Mouse (Mus musculus) embryonic facial prominence, embryonic 12.5 days (tissue): ENCODE measurements around the gene Spns2. TPM values are rescaled to one million over a fixed set of nuclear protein-coding genes. Genes with fewer than 3 reads are reported as not detected.

ENCODE experiments used
- ATAC-seq: fragments of 200-750 bp; cut with Nextera tagmentation; 2 replicates; pipeline ENCODE4 v1.8.0; 2017; ENCODE audit not compliant: insufficient number of reproducible peaks, insufficient read depth, low FRiP score, low TSS enrichment
- H3K27ac ChIP-seq: fragments of 300-500 bp; sonication (generic); 2 replicates; pipeline ENCODE4 v1.5.1; 2016; ENCODE audit warnings: mild to moderate bottlenecking
- H3K27me3 ChIP-seq: fragments of 300-500 bp; sonication (generic); 2 replicates; pipeline ENCODE4 v1.6.1; 2016; ENCODE audit warnings: mild to moderate bottlenecking, moderate library complexity
- H3K36me3 ChIP-seq: fragments of 300-500 bp; sonication (generic); 2 replicates; pipeline ENCODE4 v1.6.1; 2016; ENCODE audit warnings: mild to moderate bottlenecking
- H3K4me1 ChIP-seq: fragments of 300-500 bp; sonication (generic); 2 replicates; pipeline ENCODE4 v1.6.1; 2016
- H3K4me2 ChIP-seq: fragments of 300-500 bp; sonication (generic); replicated peaks from 2 replicates; pipeline ENCODE4 v1.6.1; 2016; ENCODE audit warnings: mild to moderate bottlenecking, moderate library complexity
- H3K4me3 ChIP-seq: fragments of 300-500 bp; sonication (generic); 2 replicates; pipeline ENCODE4 v1.5.1; 2016; ENCODE audit warnings: mild to moderate bottlenecking
- H3K9ac ChIP-seq: fragments of 300-500 bp; sonication (generic); 2 replicates; pipeline ENCODE4 v1.6.1; 2016; ENCODE audit warnings: mild to moderate bottlenecking, moderate library complexity
- H3K9me3 ChIP-seq: fragments of 300-500 bp; sonication (generic); 2 replicates; pipeline ENCODE4 v1.6.1; 2016; ENCODE audit warnings: mild to moderate bottlenecking, moderate library complexity
- WGBS: fragments of 180-500 bp; shearing (Covaris S2); methylation state at CpG from one replicate; pipeline ENCODE4 v1.1.7; 2016; 5-methylcytosine and 5-hydroxymethylcytosine counted together
- polyA plus RNA-seq: library from polyadenylated mRNA; unstranded; fragments of >200 nt; fragmentation: Nextera tagmentation; extraction: Ambion mirVana; gene quantifications from 2 replicates; pipeline ENCODE4 v1.2.1, GENCODE M21; 2016

Spns2 gene
- polyA plus RNA-seq, 1 experiment from 2014 or later, result 3.9 TPM

- no peaks in the 10 kb centered on the region for H3K9me3 ChIP-seq
- ATAC-seq, result no peak
- H3K4me2 ChIP-seq, result no peak overlapping the region
- peaks cover 40% of the 10 kb centered on the region for H3K27me3 ChIP-seq
- H3K27ac ChIP-seq, result no peak overlapping the region
- no peak overlapping the region for H3K4me3 ChIP-seq
- no peaks in the 10 kb centered on the region for H3K36me3 ChIP-seq
- H3K4me1 ChIP-seq, result peaks cover 16% of the 10 kb centered on the region
- H3K9ac ChIP-seq, result no peak overlapping the region
- 57% methylated on average over 5 of the region's 5 CpGs for WGBS
Observed at GRCm38 (mm10) chr11:72485157-72485556, 4.5 kb downstream of the Spns2 start.

GRCm38 (mm10) chr11:72484549-72484948 lies 5.2 kb downstream of the Spns2 start:
- Histone ChIP-seq H3K27ac (no peak overlapping the region), H3K9me3 (no peaks in the 10 kb centered on the region), H3K27me3 (peaks cover 34% of the 10 kb centered on the region), H3K4me1 (peaks cover 14% of the 10 kb centered on the region), H3K4me2 (no peak overlapping the region), H3K4me3 (no peak overlapping the region), H3K36me3 (no peaks in the 10 kb centered on the region), H3K9ac (no peak overlapping the region)
- ATAC-seq, result no peak
- WGBS, result 37% methylated on average over 6 of the region's 6 CpGs

GRCm38 (mm10) chr11:72481952-72482351 lies 7.8 kb downstream of the Spns2 start:
- peaks cover 10% of the 10 kb centered on the region for H3K4me1 ChIP-seq
- H3K4me2 ChIP-seq, result no peak overlapping the region
- no peak for ATAC-seq
- no peaks in the 10 kb centered on the region for H3K9me3 ChIP-seq
- H3K4me3 ChIP-seq, result no peak overlapping the region
- no peak overlapping the region for H3K9ac ChIP-seq
- peaks cover 8% of the 10 kb centered on the region; the same call in 1 of the 2 replicates for H3K27me3 ChIP-seq
- 88% methylated on average over 4 of the region's 4 CpGs for WGBS
- no peaks in the 10 kb centered on the region for H3K36me3 ChIP-seq
- no peak overlapping the region for H3K27ac ChIP-seq

GRCm38 (mm10) chr11:72481313-72481712 lies 8.4 kb downstream of the Spns2 start:
- no peaks in the 10 kb centered on the region for H3K9me3 ChIP-seq
- H3K9ac ChIP-seq, result no peak overlapping the region
- no peaks in the 10 kb centered on the region for H3K36me3 ChIP-seq
- no peak overlapping the region for H3K4me3 ChIP-seq
- no peak overlapping the region for H3K4me2 ChIP-seq
- no peak for ATAC-seq
- 0 out of 2 replicates have a peak, but pooled peaks cover 3% of the 10 kb centered on the region for H3K27me3 ChIP-seq
- WGBS, result 67% methylated on average over 5 of the region's 5 CpGs
- H3K4me1 ChIP-seq, result peaks cover 10% of the 10 kb centered on the region
- H3K27ac ChIP-seq, result no peak overlapping the region

- Histone ChIP-seq H3K4me2 (no peak overlapping the region), H3K4me3 (no peak overlapping the region), H3K9me3 (no peaks in the 10 kb centered on the region), H3K36me3 (no peaks in the 10 kb centered on the region), H3K27me3 (no peaks in the 10 kb centered on the region), H3K4me1 (peaks cover 10% of the 10 kb centered on the region), H3K27ac (no peak overlapping the region), H3K9ac (no peak overlapping the region)
- WGBS, result 76% methylated on average over 2 of the region's 2 CpGs
- ATAC-seq, result no peak
Observed at GRCm38 (mm10) chr11:72479499-72479898, 10.2 kb downstream of the Spns2 start.

DNA sequence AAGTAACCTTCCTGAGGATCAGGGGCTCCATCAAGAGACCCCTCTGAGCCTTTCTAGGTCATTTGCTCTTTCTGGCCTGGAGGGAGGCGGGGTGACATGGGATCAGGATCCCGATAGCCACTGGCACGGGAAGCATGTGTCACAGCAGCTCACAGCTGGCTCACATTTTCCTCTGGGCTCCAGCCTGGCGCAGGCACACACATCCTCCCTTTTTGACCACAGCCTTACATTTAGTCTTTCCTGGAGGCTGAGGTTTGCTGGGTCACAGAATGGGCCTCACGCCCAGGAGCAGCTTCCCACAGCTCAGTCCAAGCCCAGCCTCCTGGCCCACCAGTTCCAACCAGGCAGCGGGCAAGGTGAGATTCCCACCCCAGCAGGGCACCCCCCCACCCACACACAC lies 11.5 kb downstream of the Spns2 start:
- H3K9ac ChIP-seq, result no peak overlapping the region
- no peaks in the 10 kb centered on the region for H3K36me3 ChIP-seq
- no peaks in the 10 kb centered on the region for H3K27me3 ChIP-seq
- H3K4me1 ChIP-seq, result peaks cover 10% of the 10 kb centered on the region
- H3K4me2 ChIP-seq, result no peak overlapping the region
- no peak for ATAC-seq
- H3K4me3 ChIP-seq, result no peak overlapping the region
- no peak overlapping the region for H3K27ac ChIP-seq
- H3K9me3 ChIP-seq, result no peaks in the 10 kb centered on the region
- WGBS, result 48% methylated on average over 6 of the region's 6 CpGs

DNA sequence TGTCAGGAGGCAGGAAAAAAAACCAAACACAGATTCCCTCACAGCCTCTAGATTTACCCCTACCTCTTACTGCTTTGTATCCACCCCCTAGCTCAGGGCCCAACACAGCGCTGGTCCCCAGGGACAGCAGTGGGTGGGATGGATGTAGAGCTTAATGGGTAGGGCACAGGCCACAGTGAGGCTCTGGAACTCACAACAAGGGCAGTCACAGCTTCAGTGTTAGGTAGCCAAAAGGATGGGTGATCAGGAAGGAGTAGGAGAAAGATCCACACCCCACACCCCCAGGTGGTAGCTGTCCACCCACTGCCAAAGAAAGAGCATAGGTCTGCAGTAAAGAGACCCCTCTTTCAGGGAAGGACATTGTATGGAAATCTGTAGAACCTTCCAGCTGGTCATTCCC lies 12.1 kb downstream of the Spns2 start:
- Histone ChIP-seq H3K4me1 (peaks cover 10% of the 10 kb centered on the region), H3K36me3 (no peaks in the 10 kb centered on the region), H3K4me2 (no peak overlapping the region), H3K9me3 (no peaks in the 10 kb centered on the region), H3K27me3 (no peaks in the 10 kb centered on the region), H3K9ac (no peak overlapping the region), H3K27ac (0 out of 2 replicates have a peak overlapping the region, but pooled peaks have one; percentile 25), H3K4me3 (no peak overlapping the region)
- 85% methylated on average over 1 of the region's 1 CpGs for WGBS
- ATAC-seq, result no peak

DNA sequence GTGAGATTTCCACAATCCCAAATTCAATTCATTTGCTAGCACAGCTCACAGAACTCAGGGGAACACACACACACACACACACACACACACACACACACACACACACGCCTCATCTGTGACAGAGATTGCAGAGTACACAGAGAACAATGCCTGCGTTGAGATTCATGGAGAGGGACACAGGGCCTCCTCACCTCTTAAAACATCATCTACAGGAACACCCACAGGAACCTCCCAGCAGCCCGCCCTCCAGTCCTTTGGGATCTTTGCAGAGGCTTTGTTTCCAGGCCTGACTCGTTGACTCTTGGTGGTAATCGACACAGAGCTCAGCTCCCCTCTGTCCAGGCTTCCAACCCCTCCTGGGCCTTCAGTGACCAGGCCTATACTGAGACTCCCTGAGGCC lies 12.5 kb downstream of the Spns2 start:
- WGBS, result 39% methylated on average over 5 of the region's 5 CpGs
- 0 out of 2 replicates have a peak overlapping the region, but pooled peaks have one; percentile 25 for H3K27ac ChIP-seq
- peaks cover 10% of the 10 kb centered on the region for H3K4me1 ChIP-seq
- no peak overlapping the region for H3K4me3 ChIP-seq
- no peaks in the 10 kb centered on the region for H3K27me3 ChIP-seq
- no peaks in the 10 kb centered on the region for H3K36me3 ChIP-seq
- H3K9me3 ChIP-seq, result no peaks in the 10 kb centered on the region
- H3K9ac ChIP-seq, result no peak overlapping the region
- no peak for ATAC-seq
- H3K4me2 ChIP-seq, result no peak overlapping the region

GRCm38 (mm10) chr11:72476074-72476625 lies 13.6 kb downstream of the Spns2 start:
- no peak overlapping the region for H3K9ac ChIP-seq
- no peaks in the 10 kb centered on the region for H3K36me3 ChIP-seq
- no peaks in the 10 kb centered on the region for H3K9me3 ChIP-seq
- ATAC-seq, result no peak
- 79% methylated on average over 7 of the region's 7 CpGs for WGBS
- H3K4me2 ChIP-seq, result no peak overlapping the region
- no peak overlapping the region for H3K4me3 ChIP-seq
- H3K27ac ChIP-seq, result no peak overlapping the region
- no peaks in the 10 kb centered on the region for H3K27me3 ChIP-seq
- peaks cover 10% of the 10 kb centered on the region for H3K4me1 ChIP-seq

DNA sequence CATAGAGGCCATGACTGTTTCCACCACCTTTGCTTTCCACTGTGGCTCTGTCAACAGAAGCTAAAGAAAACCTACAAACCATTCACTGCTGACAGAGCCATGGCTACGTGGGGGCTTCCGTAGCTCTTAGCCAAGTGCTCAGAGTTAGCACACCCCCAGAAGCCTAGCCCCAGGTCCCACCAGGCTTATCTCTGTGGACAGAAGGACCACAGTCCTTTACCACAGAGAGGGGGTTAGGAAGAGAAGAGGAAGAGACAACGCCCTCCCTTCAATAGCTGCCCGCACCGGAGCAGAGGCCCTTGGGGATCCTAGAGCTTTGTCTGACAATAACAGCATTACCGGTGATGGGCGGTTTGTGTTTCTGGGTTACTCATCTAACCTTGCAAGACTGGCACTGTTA lies 14.3 kb downstream of the Spns2 start:
- H3K27ac ChIP-seq, result no peak overlapping the region
- no peaks in the 10 kb centered on the region for H3K9me3 ChIP-seq
- ATAC-seq, result no peak
- H3K9ac ChIP-seq, result no peak overlapping the region
- whole genome bisulfite sequencing, result 76% methylated on average over 7 of the region's 7 CpGs
- H3K4me3 ChIP-seq, result no peak overlapping the region
- H3K36me3 ChIP-seq, result no peaks in the 10 kb centered on the region
- peaks cover 10% of the 10 kb centered on the region for H3K4me1 ChIP-seq
- no peak overlapping the region for H3K4me2 ChIP-seq
- H3K27me3 ChIP-seq, result no peaks in the 10 kb centered on the region

DNA sequence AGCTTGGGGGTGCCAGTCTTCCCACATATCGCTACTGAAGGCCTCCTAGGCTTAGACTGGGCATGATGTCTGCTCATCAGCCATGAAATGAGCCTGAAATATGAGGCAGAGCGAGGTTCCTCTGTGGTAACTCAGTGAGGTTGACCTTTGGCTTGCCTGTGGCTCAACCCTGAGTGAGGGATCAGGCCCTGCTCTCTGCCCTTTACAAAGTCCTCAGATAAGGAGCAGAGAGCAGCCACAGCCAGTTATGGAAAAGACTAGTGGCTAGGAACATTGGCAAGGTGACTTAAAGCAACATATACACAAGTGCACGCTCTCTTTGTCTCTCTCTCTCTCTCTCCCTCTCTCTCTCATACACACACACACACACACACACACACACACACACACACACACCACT lies 14.8 kb downstream of the Spns2 start:
- Histone ChIP-seq H3K4me2 (no peak overlapping the region), H3K4me1 (peaks cover 10% of the 10 kb centered on the region), H3K9ac (no peak overlapping the region), H3K9me3 (no peaks in the 10 kb centered on the region), H3K27me3 (no peaks in the 10 kb centered on the region), H3K27ac (no peak overlapping the region), H3K4me3 (no peak overlapping the region), H3K36me3 (no peaks in the 10 kb centered on the region)
- WGBS, result 65% methylated on average over 3 of the region's 3 CpGs
- ATAC-seq, result no peak

DNA sequence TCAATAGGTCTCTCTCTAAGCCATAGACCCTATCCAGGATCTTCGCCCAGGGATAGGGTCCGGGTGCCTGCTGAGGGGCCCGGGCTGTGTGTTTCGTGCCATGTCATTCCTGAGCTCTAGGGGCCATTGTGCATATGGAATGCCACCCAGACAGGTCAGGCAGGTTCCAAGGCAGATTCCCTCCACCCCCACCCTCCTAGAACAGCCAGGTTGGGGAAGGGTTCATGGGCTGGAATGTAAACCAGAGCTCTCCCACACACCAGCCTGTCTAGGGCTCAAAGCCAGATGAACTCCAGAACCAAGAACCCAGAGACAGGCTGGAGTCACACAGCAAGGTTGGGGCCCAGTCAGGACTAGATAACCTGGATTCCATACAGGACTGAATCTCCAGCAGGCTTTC lies 16.2 kb downstream of the Spns2 start:
- Histone ChIP-seq H3K4me2 (no peak overlapping the region), H3K27ac (no peak overlapping the region), H3K36me3 (no peaks in the 10 kb centered on the region), H3K27me3 (no peaks in the 10 kb centered on the region), H3K9me3 (no peaks in the 10 kb centered on the region), H3K4me1 (peaks cover 21% of the 10 kb centered on the region), H3K9ac (no peak overlapping the region), H3K4me3 (no peak overlapping the region)
- no peak for ATAC-seq
- 73% methylated on average over 4 of the region's 4 CpGs for WGBS

- no peak for ATAC-seq
- Histone ChIP-seq H3K4me1 (peaks cover 27% of the 10 kb centered on the region), H3K9me3 (no peaks in the 10 kb centered on the region), H3K36me3 (no peaks in the 10 kb centered on the region), H3K4me3 (no peak overlapping the region), H3K4me2 (no peak overlapping the region), H3K27me3 (no peaks in the 10 kb centered on the region), H3K27ac (no peak overlapping the region), H3K9ac (no peak overlapping the region)
- WGBS, result 85% methylated on average over 6 of the region's 6 CpGs
Observed at GRCm38 (mm10) chr11:72471381-72471780, 18.3 kb downstream of the Spns2 start.
